Mouse (Mus musculus) liver, embryonic 11.5 days (tissue): ENCODE results near the gene Gm49486. TPM values are rescaled to one million over a fixed set of nuclear protein-coding genes. Genes with fewer than 3 reads are reported as not detected.
A peak's percentile ranks its signal among the peaks of the same experiment; 100 is the strongest.

Experiments
- ATAC-seq: fragments of 200-750 bp; cut with Nextera tagmentation; replicated peaks from 2 replicates; pipeline ENCODE4 v1.8.0; 2017; ENCODE audit warnings: moderate number of reproducible peaks, mild to moderate bottlenecking, moderate TSS enrichment, moderate library complexity; ENCODE audit not compliant: low FRiP score
- DNase-seq: peaks from one replicate; pipeline ENCODE4 v3.0.0-alpha.2; 2017; ENCODE audit warnings: low spot score
- H3K27ac ChIP-seq: fragments of 300-500 bp; sonication (generic); 2 replicates; pipeline ENCODE4 v1.5.1; 2014; ENCODE audit warnings: mild to moderate bottlenecking, low read depth, low read length, control low read depth
- H3K27me3 ChIP-seq: fragments of 300-500 bp; sonication (generic); replicated peaks from 2 replicates; pipeline ENCODE4 v1.6.1; 2014; ENCODE audit warnings: low read length, mixed read lengths; ENCODE audit not compliant: control insufficient read depth, insufficient read depth
- H3K36me3 ChIP-seq: fragments of 300-500 bp; sonication (generic); 2 replicates; pipeline ENCODE4 v1.6.1; 2014; ENCODE audit warnings: mild to moderate bottlenecking, low read length, moderate library complexity, mixed read lengths; ENCODE audit not compliant: control insufficient read depth, insufficient read depth
- H3K4me1 ChIP-seq: fragments of 300-500 bp; sonication (generic); replicated peaks from 2 replicates; pipeline ENCODE4 v1.6.1; 2014; ENCODE audit warnings: low read length, mixed read lengths; ENCODE audit not compliant: control insufficient read depth, insufficient read depth
- H3K4me2 ChIP-seq: fragments of 300-500 bp; sonication (generic); 2 replicates; pipeline ENCODE4 v1.6.1; 2014; ENCODE audit warnings: mild to moderate bottlenecking, control low read depth, moderate library complexity
- H3K4me3 ChIP-seq: fragments of 300-500 bp; sonication (generic); 2 replicates; pipeline ENCODE4 v1.5.1; 2014; ENCODE audit warnings: low read depth, low read length, control low read depth
- H3K9ac ChIP-seq: fragments of 300-500 bp; sonication (generic); 2 replicates; pipeline ENCODE4 v1.6.1; 2014; ENCODE audit warnings: low read depth, low read length, control low read depth
- H3K9me3 ChIP-seq: fragments of 300-500 bp; sonication (generic); 2 replicates; pipeline ENCODE4 v1.6.1; 2016; ENCODE audit warnings: low read length, inconsistent platforms, mixed read lengths; ENCODE audit not compliant: control insufficient read depth
- WGBS: fragments of 180-500 bp; shearing (Covaris S2); extraction: QIAGEN DNeasy Blood & Tissue Kit; methylation state at CpG from one replicate; pipeline ENCODE4 v1.1.7; 2014; 5-methylcytosine and 5-hydroxymethylcytosine counted together
- polyA plus RNA-seq: library from polyadenylated mRNA; unstranded; fragments of >200 nt; fragmentation: Nextera tagmentation; extraction: Ambion mirVana; gene quantifications from 2 replicates; pipeline ENCODE4 v1.2.1, GENCODE M21; 2014

Gm49486 gene
- polyA plus RNA-seq, 1 experiment from 2014 or later: 0.10 TPM

DNA sequence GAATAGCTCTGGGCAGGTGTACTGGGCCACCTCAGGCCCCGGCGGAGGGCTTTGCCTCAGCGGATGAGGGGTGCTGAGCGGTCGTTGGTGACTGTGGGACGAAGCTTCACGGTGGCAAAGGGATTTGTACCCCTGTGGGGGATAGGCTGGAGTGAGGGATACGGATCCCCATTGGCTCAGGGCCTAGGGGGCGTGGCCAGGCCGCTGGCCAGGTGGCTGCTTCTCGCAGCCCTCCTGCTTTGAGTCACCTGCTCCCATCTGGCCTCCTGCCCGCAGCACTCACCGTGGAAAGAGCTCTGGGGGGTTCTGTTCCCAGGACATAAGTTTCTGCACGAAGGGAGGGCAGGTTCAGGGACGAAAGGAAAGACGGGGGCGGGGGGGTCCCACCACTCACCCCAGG, 29.3 kb downstream of the Gm49486 start:
- Histone ChIP-seq H3K4me3 (no peak overlapping the region), H3K9me3 (no peaks in the 10 kb centered on the region), H3K36me3 (no peaks in the 10 kb centered on the region), H3K4me1 (peaks cover 7% of the 10 kb centered on the region), H3K9ac (no peak overlapping the region), H3K27me3 (peaks cover 76% of the 10 kb centered on the region), H3K4me2 (no peak overlapping the region), H3K27ac (no peak overlapping the region)
- DNase-seq: no peak
- 29% methylated on average over 17 of the region's 17 CpGs for WGBS
- no peak for ATAC-seq

DNA sequence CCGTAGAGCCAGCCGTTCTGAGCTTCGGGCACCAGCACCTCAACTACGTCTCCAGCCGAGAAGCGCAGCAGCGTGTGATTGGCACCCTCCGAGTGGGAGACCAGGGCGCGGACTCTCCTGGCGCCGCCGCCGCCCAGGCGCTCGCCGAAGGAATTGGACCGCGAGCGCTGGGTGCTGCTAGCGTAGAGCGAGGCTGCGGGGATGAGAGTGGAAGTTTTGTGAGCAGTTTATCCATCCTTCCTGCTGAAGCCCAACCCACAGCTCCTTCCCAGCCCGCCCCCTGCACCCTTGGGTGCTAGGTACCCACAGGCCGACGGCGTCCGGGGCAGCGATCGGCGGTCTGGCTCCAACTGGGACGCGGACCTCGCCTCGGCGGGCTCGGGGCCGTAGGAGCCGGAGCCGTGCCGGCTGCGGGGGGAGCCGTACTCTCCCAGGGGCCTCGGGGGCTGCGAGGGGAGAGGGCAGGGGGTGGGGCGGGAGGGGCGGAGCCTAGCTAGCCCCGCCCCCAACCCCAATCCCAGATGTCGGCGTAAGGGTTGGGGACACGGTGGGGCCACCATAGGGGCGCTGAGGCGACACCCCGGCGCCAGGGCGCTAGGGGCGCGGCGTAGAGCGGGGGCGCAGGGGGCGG, 32.0 kb downstream of the Gm49486 start:
- Histone ChIP-seq H3K36me3 (no peaks in the 10 kb centered on the region), H3K4me3 (peak overlapping the region; percentile 60), H3K27ac (no peak overlapping the region), H3K4me2 (peak overlapping the region; percentile 95), H3K9me3 (no peaks in the 10 kb centered on the region), H3K4me1 (peaks cover 7% of the 10 kb centered on the region), H3K27me3 (peaks cover 57% of the 10 kb centered on the region), H3K9ac (0 out of 2 replicates have a peak overlapping the region, but pooled peaks have one; percentile 7)
- no peak for DNase-seq
- peak; percentile 20; the same call in 1 of the 2 replicates for ATAC-seq
- WGBS: 1% methylated on average over 56 of the region's 62 CpGs

DNA sequence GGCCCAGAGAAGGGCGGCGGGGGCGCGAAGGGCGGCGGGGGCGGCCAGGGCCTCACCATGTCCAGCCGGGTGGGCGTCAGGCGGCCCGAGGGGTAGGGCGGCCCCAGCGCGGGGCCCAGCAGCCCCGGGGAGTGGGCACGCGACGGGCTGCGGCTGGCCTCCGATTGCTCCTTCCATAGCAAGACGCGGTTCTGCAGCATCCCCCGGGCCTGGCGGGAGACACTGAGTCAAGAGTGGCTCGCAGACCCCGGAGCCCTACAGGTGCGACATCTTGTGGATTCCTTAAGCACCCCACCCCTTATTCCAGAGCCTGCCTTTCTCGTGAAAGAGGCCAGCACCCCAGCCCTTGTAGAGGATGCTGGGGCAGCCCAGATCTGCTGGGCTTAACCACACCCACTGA, 32.6 kb downstream of the Gm49486 start:
- H3K4me1 ChIP-seq: peaks cover 7% of the 10 kb centered on the region
- no peaks in the 10 kb centered on the region for H3K36me3 ChIP-seq
- H3K27ac ChIP-seq: no peak overlapping the region
- ATAC-seq (peak; percentile 41; the same call in 1 of the 2 replicates), DNase-seq (no peak)
- peak overlapping the region; percentile 95 for H3K4me2 ChIP-seq
- 2% methylated on average over 28 of the region's 28 CpGs for WGBS
- H3K27me3 ChIP-seq: peaks cover 62% of the 10 kb centered on the region
- 0 out of 2 replicates have a peak overlapping the region, but pooled peaks have one; percentile 7 for H3K9ac ChIP-seq
- H3K4me3 ChIP-seq: peak overlapping the region; percentile 60
- no peaks in the 10 kb centered on the region for H3K9me3 ChIP-seq

DNA sequence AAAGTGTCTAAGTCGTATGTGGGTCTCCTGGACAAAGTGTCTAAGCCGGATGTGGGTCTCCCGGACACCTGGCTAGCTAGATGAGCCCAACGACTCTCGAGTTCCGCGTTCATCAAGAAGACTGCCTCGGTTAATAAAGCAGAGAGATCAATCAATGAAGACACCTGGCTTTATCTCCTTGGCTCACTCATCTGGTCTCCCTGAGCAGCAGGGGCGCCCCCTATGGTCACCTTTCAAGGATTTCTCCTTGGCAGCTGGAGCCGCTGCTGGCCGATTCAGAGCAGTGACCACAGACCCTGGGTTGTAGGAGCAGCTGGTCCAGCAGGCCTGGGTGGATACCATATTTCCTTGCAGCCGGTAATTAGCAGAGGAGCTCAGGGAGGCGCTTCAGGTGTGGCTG, 33.2 kb downstream of the Gm49486 start:
- H3K4me3 ChIP-seq: no peak overlapping the region

DNA sequence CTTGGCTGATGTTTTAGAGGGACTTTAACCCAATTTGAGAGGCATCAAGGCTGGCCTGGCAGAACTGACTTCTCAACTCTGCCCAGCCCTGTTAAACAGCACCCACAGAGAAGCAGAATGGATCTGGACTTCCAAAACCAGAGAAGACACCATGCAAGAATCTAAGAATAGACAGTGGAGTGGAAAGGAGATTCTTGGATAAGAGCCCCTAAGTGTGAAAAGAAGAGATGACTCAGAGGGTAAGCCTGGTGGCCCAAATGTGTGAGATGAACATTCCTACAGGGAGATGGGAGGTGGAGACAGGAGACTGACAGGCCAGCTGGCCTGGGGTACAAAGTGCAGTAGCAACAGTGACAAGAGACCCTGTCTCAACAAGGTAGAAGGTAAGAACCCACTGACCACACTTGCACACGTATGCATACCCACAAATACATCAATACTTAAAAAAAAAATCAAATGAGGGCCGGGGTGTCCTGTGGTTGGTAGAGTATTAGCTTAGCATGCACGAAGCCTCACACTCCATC, 33.7 kb downstream of the Gm49486 start:
- no peak overlapping the region for H3K4me2 ChIP-seq
- ATAC-seq (no peak), DNase-seq (no peak)
- H3K9ac ChIP-seq: no peak overlapping the region
- no peak overlapping the region for H3K4me3 ChIP-seq
- H3K27me3 ChIP-seq: peaks cover 64% of the 10 kb centered on the region
- no peaks in the 10 kb centered on the region for H3K36me3 ChIP-seq
- peaks cover 7% of the 10 kb centered on the region for H3K4me1 ChIP-seq
- H3K27ac ChIP-seq: no peak overlapping the region
- H3K9me3 ChIP-seq: no peaks in the 10 kb centered on the region
- 82% methylated on average over 3 of the region's 3 CpGs for WGBS

More for the DNA sequence above, 33.2 kb downstream of the Gm49486 start:
- no peak overlapping the region for H3K4me2 ChIP-seq
- no peaks in the 10 kb centered on the region for H3K36me3 ChIP-seq
- DNase-seq (no peak), ATAC-seq (no peak)
- no peak overlapping the region for H3K9ac ChIP-seq
- peaks cover 64% of the 10 kb centered on the region for H3K27me3 ChIP-seq
- peaks cover 7% of the 10 kb centered on the region for H3K4me1 ChIP-seq
- no peaks in the 10 kb centered on the region for H3K9me3 ChIP-seq
- no peak overlapping the region for H3K27ac ChIP-seq
- 24% methylated on average over 13 of the region's 13 CpGs for WGBS

DNA sequence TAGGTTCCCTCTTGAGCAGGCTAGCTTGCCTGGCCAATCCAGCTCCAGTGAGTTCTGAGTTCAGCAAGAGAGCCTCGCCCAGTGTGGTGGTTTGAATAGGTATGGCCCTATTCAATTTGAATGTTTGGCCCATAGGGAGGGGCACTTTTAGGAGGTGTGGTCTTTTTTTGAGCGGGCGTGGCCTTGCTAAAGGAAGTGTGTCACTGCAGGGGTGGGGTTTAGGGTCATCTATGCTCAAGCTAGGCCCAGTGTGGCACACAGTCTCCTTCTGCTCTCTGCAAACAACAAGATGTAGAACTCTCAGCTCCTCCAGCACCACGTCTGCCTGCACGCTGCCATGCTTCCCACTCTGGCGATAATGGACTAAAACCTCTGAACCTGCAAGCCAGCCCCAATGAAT, 34.5 kb downstream of the Gm49486 start:
- ATAC-seq (no peak), DNase-seq (no peak)
- H3K4me2 ChIP-seq: no peak overlapping the region
- no peaks in the 10 kb centered on the region for H3K9me3 ChIP-seq
- peaks cover 7% of the 10 kb centered on the region for H3K4me1 ChIP-seq
- peaks cover 55% of the 10 kb centered on the region for H3K27me3 ChIP-seq
- H3K9ac ChIP-seq: no peak overlapping the region
- no peak overlapping the region for H3K27ac ChIP-seq
- H3K36me3 ChIP-seq: no peaks in the 10 kb centered on the region
- 84% methylated on average over 6 of the region's 6 CpGs for WGBS
- no peak overlapping the region for H3K4me3 ChIP-seq

DNA sequence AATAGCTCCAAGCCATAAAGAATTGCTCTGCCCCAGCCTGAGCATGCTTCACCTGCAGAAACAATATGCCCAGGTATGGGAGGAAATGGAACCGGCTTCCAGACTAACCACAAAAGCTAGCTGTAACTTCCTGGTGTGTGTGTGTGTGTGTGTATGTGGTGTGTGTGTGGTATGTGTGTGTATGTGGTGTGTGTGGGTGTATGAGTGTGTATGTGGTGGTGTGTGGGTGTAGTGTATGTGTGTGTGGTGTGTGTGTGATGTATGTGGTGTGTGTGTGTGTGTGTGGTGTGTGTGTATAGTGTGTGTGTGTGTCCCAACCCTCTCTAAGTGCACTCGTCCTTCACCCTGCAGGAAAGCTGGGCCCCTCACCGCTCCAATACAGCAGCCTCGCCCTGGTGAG, 36.2 kb downstream of the Gm49486 start:
- ATAC-seq (no peak), DNase-seq (no peak)
- no peaks in the 10 kb centered on the region for H3K9me3 ChIP-seq
- H3K27ac ChIP-seq: no peak overlapping the region
- H3K4me2 ChIP-seq: no peak overlapping the region
- H3K4me3 ChIP-seq: no peak overlapping the region
- H3K9ac ChIP-seq: no peak overlapping the region
- H3K27me3 ChIP-seq: peaks cover 39% of the 10 kb centered on the region
- peaks cover 8% of the 10 kb centered on the region for H3K4me1 ChIP-seq
- H3K36me3 ChIP-seq: no peaks in the 10 kb centered on the region
- WGBS: 46% methylated on average over 4 of the region's 4 CpGs

DNA sequence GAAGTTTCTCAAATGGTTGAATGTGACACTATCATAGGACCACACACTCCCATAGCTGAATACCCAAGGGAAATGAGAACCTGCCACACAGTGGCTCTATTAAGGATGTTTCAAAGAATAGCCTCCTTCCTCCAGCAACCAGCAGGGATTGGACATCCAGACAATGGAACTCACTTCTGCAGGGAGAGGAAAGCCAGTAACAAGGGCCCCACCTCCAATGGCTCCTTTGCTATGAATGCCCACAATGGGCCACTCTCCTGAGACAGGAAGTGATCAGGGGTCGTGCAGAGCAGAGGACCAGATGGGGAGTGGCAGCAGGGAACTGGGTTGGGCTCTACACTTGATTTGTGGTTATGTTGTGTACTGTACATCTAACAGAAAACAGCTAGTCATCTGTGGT, 39.3 kb downstream of the Gm49486 start:
- Histone ChIP-seq H3K4me1 (peaks cover 9% of the 10 kb centered on the region), H3K4me3 (no peak overlapping the region), H3K36me3 (no peaks in the 10 kb centered on the region), H3K27ac (no peak overlapping the region), H3K4me2 (no peak overlapping the region), H3K9me3 (no peaks in the 10 kb centered on the region), H3K27me3 (peaks cover 9% of the 10 kb centered on the region), H3K9ac (no peak overlapping the region)
- ATAC-seq: no peak
- 9% methylated on average over 1 of the region's 1 CpGs for WGBS
- no peak for DNase-seq
